Mouse (Mus musculus) kidney, postnatal 36 days (tissue): ENCODE results near the gene Prr5l.
A peak's percentile ranks its signal among the peaks of the same experiment; 100 is the strongest.

Source experiments
- DNase-seq, 2 experiments: peaks; one replicate each; pipeline ENCODE4 v3.0.0; 2021 to 2022; ENCODE audit warnings: mixed read lengths in 2 of 2

The Prr5l gene

DNA sequence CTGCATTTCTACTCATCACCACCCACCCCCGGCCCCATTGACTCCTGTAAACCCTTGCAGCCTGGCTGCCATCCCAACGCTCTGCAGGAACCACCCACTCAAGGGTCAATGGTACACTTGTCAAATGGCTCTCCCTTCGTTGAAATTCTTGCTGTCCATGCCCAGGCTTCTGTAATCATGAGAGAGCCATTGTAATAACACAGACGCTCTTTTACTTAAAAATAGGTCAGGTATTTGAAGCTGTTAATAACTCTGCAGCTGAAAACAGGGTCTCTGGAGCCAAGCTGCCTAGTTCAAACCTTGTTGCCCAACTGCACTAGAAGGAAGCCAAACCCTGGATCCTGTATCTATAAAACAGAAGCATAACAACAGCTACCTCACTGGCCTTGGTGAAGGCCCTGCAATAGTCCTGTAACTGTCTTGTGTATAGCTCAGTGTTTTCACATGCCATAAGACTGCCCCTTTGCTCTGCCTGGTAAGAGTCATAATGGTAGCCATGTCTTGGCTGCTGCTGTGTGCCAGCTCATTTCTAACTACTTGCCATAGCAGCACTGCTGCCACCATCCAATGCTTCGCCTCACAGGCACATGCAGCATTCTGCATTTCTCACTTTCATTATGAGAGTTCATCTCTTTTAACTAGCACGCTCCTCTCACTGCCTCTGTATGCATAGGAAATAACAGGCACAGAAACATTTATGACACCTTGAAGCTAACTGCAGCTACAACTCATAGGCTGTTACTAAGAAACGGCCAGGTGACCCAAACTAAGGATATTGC, 63.7 kb downstream of the Prr5l start:
- DNase-seq, result peak; percentile 36 to 37

DNA sequence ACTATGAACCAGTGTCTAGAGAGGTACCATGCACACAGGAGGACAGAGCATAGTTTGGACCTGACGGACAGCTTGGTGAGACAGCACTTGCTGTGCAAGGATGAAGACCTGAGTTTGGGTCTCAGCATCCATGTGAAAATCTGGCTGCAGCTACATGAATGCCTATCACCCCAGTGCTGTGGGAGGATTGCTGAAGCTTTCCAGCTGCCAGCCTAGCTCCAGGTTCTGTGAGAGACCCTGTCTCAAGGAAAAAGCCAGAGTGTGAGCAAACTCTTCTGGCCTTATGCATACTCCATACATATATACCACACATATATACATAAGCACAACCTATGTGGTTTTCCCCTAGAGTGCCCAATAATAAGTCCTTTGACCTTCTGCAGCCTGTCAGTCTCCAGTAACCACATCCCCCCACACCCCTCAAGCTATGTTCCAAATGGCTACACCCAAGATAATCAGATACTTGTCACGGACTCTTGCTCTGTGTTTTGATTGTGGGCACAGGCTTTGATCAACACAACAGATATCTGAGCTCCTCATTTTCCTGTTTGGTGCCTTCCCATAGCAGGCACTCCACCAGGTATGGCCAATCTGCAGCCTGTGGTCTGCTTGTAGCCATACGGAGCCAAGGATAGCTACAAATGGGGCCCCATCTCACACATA, 66.0 kb downstream of the Prr5l start:
- no peak for DNase-seq

DNA sequence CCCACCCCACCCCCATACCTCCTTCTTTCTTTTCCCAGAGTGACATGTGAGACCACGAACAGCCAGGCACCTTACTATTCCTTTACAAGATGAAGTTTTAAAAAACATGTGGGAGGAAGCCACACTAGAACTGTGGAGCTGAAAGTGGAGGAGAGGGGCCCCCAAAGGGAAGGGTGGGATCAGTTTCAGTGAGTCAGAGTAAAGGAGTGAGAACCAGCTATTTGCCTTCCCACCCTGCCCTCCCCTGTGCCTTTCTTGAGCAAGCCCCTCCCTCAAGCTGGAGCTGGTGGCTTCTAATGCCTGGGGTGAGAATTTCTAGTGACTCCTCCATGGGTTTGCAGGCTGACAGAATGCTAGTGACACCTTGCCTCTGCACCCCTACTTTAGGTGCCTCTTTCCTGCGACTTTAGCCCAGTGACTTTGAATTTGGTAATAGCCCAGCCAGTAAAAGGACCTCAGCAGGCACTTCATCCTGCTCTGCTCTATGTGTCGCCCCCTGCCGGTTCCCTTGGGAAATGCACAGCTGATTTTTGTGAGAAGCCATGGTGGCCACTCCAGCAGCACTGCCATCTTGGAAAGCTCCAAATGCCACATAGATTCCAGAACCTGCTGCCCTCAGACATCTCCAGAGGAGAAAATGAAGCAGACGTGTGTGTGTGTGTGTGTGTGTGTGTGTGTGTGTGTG, 67.4 kb downstream of the Prr5l start:
- peak in 1 of 2 experiments; percentile 61 for DNase-seq

DNA sequence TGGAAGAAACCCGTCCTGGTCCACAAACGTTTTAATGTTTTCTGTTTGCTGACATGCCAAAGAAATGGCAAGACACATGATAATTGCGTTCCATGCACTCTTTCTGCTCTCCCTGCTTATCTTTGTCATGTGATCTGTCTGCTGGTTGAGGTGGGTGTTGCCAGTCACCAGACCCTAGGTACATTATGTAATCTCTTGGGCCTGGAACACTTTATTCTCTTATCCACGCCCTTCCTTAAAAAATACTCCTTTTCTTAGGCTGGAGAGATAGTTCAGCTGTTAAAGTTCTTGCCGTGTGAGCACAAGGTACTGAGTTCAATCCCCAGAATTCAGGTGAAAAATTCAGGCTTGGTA, 68.6 kb downstream of the Prr5l start:
- DNase-seq, result peak in 1 of 2 experiments; percentile 21

DNA sequence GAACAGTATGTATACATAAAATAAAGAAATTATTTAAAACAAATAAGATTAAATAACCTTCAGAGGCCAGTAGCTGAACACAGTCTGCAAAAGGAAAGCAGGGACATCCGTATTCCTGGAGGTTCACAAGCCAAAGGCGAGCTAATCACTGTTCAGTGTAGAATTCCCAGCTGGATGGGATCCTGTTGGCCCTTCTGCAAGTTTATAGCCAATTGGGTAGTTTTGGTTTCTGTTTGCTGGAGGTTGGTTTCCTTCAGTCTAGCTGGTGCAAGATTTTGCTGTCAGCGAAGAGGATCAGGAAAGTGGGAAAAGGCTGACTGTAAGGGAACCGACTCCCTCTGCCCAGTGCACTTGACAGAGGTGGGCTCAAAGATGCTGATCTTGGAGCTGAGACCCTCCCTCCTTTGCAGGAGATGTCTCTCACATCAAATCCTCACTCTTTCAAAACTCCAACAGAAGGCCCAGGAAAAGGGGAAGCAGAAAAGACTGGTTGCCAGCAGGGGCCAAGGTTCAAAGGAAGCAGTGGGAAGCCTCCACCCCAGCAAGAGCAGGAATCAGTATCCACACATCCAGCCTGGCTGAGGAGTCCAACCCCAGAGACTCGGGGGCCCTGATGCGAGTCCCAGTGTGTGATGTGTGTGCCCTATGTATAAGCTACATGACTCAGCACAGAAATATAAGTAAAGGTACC, 69.1 kb downstream of the Prr5l start:
- peak; percentile 47 to 66 for DNase-seq

DNA sequence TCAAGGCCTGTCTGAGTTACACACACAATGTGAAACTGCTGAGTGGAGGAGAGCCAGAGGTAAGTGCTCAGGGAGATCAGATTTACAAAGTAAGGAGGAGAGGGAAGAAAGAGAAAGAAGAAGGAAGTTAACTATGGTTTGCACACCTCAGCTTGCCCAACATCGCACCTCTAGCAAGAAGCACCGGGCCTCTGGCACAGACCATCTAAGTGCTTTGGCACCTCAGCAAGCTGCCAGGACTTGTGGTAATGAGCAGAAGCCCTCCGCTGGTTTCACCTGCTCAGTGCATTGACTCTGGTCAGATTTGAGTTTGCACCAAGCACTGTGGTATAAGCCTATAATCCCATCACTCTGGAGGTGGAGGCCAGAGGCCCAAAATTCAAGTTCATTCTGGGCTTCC, 70.9 kb downstream of the Prr5l start:
- no peak for DNase-seq

DNA sequence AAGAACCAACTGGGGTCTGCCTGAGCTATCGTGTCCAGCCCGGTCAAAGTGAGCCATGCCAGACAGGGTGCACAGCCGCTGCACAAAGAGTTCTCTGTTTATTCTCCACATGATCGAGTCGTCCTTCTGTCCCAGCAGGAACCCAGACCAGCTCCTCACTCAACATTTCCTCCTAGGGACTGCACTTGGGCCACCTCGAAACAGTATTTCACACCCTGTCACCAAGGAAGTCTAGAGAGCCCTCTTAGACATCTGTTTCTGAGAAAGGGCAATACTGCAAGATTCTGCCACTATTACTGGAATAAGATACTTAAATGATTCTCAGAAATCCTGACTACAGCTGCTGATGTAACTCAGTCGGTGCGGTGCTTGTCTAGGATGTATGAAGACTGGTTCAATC, 72.1 kb downstream of the Prr5l start:
- no peak for DNase-seq

DNA sequence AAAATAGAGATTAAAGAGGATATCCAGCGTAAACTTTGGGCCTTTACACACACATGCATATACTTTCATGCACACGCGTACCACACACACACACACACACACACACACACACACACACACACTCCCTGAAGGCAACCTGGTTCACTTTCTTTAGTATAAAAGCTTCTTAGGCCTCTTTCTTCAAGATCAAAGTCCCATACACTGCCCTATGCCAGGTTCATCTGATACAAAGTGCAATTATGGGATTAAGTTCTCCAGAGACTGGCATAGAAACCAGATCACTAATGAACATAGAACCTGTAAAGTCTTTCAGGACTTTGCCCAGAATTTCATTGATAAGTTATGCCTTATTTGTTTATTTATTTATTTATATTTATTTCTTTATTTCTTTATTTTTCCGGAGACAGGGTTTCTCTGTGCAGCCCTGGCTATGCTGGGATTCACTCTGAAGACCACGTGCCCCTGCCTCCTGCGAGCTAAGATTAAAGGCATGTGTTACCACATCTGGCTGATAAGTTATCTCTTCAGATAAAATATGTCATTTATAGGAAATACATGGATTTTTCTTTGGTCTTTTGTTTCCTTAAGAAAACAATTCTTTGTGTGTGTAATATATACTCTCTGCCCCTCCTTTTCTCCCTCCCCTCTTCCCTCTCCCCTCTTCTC, 73.1 kb downstream of the Prr5l start:
- DNase-seq, result no peak

DNA sequence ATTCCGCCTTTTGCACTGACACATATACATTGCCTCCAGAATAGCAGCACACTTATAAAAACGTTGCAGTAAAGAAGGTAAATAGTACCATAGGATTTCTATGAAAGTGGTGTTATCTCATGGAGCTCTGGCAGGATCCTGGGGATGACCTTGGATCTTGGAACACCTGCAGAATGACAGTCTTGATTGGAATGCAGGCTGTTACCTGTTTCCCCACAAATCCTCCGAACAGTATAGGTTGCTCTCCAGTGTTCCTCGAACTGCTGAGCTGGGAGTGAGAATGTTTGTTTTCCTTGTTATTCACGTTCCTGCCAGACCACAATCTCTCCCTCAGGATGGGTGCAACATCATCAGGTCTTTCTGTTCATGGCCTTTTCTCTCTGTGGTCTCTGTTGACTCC, 75.1 kb downstream of the Prr5l start:
- no peak for DNase-seq

DNA sequence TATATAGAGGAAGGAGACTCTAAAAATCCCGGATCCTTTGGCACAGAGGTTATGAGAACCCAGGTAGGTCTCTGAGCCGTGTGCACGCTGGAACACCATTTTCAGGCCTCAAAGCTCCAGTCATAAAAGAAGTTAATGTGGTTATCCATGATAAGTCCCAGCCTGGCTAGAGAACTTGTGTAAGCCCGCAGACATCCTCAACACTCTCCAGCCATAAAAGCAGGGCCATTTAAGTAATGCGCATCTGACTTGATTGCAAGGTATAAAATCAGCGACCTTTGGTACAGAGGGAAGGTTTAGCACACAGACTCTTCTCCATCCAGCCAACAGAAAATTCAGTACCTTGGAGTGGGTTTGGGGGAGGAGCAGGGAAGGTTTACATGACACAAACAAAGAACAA, 80.6 kb downstream of the Prr5l start:
- DNase-seq, result no peak

DNA sequence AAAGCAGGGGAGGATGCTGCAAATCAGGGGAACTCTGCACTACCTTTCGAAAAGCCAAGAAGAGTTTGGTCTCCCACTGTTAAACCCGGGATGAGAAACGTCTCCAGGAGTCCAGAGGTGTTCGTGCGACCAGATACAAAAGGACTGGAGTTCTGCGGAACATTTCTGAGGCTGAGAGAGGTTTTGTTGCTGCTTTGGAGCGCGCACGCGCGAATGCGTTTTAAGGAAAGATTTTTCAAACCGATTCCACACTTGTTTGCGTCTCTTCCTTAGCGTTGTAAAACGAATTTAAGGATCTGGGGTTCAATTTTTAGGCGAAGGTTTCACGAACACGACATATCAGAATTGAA, 85.0 kb downstream of the Prr5l start:
- DNase-seq, result peak; percentile 19 to 44

DNA sequence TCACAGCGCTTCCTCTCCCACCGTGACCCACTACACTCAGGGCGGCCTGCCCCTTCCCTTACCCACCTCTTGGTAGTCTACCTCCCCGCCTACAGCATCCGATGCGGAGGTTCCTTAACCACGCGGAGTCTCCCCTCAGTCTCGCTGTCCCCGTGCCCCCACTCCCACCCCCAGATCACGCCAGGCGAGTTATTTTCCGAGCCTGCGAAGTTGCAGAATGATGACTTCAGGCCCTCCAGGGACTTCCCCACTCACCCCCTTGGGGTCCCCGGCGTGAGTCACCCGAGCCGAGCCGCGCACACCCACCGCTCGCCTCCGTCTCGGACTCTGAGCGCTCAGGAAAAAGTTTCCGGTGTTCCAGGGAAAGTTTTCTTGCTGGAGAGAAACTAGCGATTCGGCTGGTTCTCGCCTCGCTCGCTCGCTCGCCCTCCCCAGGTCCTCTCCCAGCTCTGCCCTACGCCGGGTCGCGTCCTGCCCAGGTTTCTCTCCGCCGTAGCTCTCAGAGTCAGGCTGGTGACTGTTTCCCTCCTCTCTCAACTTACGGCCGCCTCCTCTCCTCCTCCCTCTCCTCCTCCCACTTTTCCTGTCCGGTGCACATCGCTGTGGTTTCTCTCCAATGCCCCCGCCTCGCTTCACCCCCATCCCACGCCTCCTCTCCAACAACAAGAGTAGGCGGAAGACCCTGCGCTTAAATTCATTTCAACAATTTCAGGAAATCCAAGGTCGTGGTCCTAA, 85.5 kb downstream of the Prr5l start:
- peak; percentile 64 to 65 for DNase-seq

DNA sequence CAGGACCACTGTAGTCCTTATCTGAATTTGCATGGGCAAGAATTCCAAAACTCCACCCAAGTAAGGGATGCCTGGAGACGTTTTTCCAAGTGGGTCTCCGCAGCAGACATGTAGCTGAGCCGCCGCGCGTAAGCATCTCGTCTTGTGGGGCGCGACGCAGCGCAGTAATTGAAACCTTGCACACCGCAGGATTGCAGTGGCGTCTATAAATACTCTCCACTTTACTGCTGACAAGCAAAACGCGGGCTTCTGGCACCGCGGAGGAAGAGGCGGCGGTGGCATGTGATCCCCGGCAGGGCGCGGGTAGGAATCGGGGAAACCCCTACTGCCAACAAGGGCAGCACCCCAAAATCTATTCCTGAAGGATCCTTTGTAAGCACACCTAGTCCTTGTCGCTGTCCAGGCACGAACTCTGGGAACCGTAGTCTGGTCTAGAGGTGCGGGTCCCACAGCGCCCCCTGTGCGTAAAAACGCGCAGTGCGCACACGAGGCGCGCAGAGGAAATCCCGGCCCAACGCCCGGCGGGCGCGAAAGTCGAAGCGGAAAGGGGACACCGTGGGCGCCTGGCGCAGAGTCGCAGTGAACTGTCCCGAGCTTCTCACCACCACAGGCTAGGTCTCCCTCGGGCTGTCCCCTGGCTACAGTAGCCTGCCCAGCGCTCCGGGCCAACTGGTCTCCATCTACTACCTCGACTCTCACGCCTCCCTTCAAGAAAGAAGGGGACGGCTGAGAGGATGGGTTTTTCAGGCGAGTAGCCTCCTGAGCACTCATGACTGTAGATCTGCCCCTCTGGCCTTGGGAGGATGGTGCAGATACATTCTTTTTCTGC, 86.3 kb downstream of the Prr5l start:
- DNase-seq, result peak; percentile 82 to 91

DNA sequence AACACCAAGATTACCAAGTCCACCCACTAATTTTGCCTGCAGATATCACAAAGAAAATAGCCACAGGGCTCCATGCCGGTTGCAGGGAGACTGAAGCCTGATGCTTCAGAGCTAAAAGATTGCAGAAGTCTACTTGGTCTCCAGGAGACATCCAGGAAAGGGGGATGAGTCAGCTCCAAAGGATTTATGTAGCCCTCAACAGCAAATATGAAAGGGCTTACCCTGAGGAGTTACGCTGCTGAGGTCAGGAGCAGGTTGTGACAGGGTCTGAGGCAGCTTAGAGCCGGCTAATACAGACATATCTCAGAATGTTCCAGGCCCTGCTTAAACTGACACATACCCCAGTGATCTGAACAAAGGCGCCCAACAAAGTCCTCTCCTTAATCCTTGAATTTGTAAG, 90.7 kb downstream of the Prr5l start:
- DNase-seq, result no peak

DNA sequence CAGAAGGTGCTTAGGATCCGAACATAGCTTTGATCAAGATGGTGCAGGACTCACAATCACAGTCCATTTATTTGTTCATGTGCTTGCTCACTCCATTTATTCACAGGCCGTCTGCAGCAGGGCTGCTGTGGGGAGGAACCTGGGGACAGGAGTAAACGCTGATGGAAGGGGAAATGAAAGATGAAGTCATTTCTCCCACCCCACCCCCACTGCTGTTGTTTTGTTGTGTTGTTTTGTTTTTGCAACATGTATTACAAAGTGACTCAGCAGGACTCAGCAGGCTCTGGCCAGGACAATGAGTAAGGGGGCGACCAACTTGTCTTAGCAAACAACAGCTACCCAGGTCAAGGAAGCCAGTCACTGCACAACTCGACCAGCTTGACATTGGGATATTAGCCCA, 99.6 kb downstream of the Prr5l start:
- peak in 1 of 2 experiments; percentile 8 for DNase-seq

DNA sequence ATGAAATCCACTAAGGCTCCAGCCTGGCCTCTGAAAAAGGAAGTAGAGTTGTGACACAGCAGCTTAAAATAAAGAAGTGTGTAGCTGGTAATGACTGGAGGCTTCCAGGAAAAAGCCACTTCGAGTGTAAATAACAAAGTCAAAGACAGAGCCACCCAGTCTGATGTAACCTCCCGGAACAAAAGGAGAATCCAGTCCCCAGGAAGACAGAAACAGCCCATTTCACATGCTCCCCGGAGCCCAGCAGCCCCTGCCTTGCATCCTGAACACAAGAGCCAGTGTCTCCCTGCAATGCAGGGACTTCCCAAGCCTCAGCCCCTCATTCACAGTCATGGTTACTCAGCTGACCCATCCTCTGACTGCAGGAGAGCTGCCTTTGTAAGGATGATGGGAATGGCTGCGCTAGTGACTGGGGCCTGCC, 101.5 kb downstream of the Prr5l start:
- DNase-seq, result no peak

DNA sequence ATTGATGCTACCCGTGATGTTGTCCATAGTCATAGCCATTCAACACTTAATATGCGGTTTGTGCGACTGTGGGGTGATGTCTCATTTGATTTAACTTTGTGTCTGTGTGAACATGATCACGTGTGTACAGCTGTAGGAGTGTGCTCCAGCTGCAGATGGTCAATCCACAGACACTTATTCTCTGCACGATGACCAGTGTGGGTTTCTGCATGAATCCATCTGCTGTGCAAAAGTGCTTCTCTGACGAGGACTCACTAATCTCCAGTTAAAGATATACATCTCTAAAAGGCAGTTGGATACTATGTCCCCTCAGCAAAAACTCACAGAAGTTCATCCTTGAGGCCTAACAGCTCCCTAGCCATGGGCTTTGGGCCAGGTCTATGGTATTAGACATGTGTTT, 104.7 kb downstream of the Prr5l start:
- DNase-seq, result no peak

DNA sequence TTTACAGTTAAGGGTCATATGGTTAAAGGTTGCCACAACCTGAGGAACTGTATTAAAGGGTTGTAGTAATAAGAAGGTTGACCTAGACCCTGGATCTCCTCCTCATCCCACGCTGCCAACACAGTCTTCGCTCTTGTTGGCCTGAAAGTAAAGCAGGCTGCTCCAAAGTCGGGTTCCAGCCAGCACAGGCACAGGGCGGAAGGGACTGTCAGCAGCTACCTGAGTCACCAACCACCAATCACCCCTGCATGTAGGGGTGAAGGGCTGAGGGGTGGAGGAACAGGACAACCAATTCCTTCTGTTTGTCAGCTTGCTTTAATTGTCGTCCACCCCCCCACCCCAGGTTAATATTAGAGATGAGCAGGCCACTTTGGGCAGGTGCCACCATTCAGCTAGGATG, 119.3 kb downstream of the Prr5l start:
- DNase-seq, result no peak

DNA sequence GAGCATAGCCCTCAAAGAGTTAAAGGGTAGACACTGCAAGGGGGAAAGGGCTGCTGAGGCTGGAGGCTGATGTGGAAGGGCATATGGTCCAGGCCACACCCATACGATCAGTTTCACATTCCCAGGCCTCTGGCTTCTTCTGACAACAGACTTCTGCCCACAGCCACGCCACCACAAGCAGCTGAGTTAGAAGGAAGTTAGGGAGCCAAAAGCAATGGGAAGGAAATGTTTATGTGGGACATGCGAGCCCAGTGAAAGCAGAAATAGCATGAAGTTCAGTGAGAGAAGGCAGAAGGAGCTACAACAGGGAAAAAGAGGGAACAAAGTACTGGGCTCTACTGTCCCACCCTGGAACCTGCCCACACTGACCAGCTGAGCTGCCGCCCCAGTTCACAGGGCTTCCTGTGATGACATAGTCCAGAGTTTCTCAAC, 119.9 kb downstream of the Prr5l start:
- DNase-seq, result peak in 1 of 2 experiments; percentile 19

DNA sequence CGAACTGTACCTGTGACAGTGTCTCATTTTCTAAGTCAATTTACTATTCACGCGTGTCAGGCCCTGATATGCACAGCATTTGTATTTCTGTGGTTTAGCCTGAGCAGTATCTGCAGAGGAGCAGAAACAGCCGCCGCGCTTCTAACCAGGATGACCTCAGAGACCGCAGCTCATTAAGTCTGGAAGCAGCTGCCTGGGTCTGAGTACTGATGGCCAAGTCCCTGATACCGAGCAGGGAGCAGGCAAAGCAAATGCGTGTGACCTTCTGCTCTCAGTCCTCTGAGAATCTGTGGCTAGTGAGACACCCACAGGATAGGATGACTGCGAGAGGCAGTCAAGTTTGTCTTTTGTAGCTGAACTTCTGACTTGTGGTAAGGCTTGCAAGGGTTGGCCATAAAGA, 120.4 kb downstream of the Prr5l start:
- DNase-seq, result peak; percentile 45 to 50

DNA sequence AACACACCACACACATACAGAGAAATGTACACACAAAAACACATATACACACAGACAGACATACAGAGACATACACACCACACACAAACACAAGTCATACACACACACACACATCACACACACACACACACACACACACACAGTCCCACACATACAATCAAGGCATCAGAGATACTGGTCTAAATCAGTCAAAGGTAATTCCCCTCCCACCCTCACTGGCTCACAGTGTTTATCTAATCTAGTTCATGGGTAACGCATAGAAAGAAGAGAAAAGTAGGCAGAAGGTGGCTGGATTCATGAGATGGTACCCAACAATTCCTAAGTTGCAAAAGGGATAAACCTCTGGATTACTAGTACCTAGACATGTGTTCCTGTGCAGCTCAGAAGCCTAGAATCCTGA, 120.9 kb downstream of the Prr5l start:
- no peak for DNase-seq
